Mouse (Mus musculus): ENCODE measurements at regions not wholly inside any gene's neighbourhood (a gene's known extent, or its start where the extent isn't known, plus 50 kb on each side); places are given as distances from the start of the nearest gene placed in this dataset.
"Not testable (repeated sequence)": the region's sequence is repeated elsewhere in the genome, so short reads cannot be mapped to it uniquely, and the experiment has no call there.

DNA sequence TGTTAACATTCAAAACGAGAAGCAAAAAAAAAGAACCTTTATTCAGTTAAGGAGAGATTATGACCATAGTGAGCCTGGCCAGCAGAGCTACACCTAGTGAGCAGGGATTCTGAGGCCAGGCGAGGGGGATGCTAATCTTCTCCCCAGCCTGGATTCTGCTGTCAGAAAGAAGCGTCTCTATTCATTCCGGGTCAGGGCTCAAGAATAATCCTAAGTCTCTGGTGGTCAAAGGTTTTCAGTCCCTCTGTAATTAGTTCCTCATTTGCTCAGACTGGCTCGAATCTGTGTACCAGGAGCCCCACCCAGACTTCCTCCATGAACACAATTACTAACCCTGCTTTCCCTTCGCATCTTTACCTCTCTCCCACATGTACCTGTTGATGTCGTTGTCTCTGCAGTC lies 101.8 kb upstream of the Nabp1 start:
- no peaks in the 10 kb centered on the region for H3K36me3 ChIP-seq (ENCODE audit: control insufficient read depth, insufficient read depth, low read length, poor library complexity, severe bottlenecking)
- no peaks in the 10 kb centered on the region for H3K4me1 ChIP-seq (ENCODE audit: control insufficient read depth, insufficient read depth, low read length)
- no peak overlapping the region for H3K4me3 ChIP-seq (ENCODE audit: low read depth, low read length)
- no peak overlapping the region for H3K27ac ChIP-seq (ENCODE audit: insufficient read depth, low read length)
- no peaks in the 10 kb centered on the region for H3K9me3 ChIP-seq (replicated peaks; ENCODE audit: control insufficient read depth, insufficient read depth, low read length, poor library complexity, severe bottlenecking)
- no peak for TF ChIP-seq POLR2A (IDR thresholded peaks at IDR 0.05; ENCODE audit: insufficient read depth, low read length)
- no peak for TF ChIP-seq CTCF (IDR thresholded peaks at IDR 0.05; ENCODE audit: low read depth, low read length)
- TF ChIP-seq EP300 (IDR thresholded peaks at IDR 0.05; ENCODE audit: insufficient read depth, low read depth, low read length) = no peak
- no peaks in the 10 kb centered on the region; the same call in 1 of the 2 replicates for H3K27me3 ChIP-seq (ENCODE audit: control insufficient read depth, insufficient read depth, low read length, poor library complexity, severe bottlenecking)
- no peak overlapping the region for H3K9ac ChIP-seq (ENCODE audit: low read depth, poor library complexity, severe bottlenecking)

DNA sequence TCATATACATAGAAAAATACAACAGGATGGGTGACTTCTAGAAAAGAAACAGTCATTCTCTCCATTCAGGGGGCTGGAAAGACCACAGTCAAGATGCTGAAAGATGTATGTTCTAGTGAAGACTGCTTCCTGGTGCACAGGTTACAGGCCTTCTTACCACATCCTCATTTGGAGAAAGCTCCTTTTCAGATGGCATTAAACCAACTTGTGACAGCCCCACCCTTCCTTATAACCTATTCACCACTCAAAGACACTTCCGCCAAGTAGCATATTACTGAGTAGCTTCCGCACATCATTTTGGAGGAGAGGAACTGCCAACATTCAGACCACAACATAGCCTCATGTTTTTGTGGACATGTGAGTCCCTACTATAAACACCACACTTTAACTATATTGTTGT lies 99.5 kb upstream of the Nabp1 start:
- no peaks in the 10 kb centered on the region for H3K9me3 ChIP-seq (replicated peaks; ENCODE audit: control insufficient read depth, insufficient read depth, low read length, poor library complexity, severe bottlenecking)
- TF ChIP-seq CTCF (IDR thresholded peaks at IDR 0.05; ENCODE audit: low read depth, low read length) (no peak), POLR2A (IDR thresholded peaks at IDR 0.05; ENCODE audit: insufficient read depth, low read length) (no peak), EP300 (IDR thresholded peaks at IDR 0.05; ENCODE audit: insufficient read depth, low read depth, low read length) (no peak)
- no peak overlapping the region for H3K4me3 ChIP-seq (ENCODE audit: low read depth, low read length)
- H3K36me3 ChIP-seq (ENCODE audit: control insufficient read depth, insufficient read depth, low read length, poor library complexity, severe bottlenecking) = no peaks in the 10 kb centered on the region
- H3K27ac ChIP-seq (ENCODE audit: insufficient read depth, low read length) = no peak overlapping the region
- no peaks in the 10 kb centered on the region for H3K27me3 ChIP-seq (ENCODE audit: control insufficient read depth, insufficient read depth, low read length, poor library complexity, severe bottlenecking)
- peaks cover under 1% of the 10 kb centered on the region for H3K4me1 ChIP-seq (ENCODE audit: control insufficient read depth, insufficient read depth, low read length)
- H3K9ac ChIP-seq (ENCODE audit: low read depth, poor library complexity, severe bottlenecking) = no peak overlapping the region

DNA sequence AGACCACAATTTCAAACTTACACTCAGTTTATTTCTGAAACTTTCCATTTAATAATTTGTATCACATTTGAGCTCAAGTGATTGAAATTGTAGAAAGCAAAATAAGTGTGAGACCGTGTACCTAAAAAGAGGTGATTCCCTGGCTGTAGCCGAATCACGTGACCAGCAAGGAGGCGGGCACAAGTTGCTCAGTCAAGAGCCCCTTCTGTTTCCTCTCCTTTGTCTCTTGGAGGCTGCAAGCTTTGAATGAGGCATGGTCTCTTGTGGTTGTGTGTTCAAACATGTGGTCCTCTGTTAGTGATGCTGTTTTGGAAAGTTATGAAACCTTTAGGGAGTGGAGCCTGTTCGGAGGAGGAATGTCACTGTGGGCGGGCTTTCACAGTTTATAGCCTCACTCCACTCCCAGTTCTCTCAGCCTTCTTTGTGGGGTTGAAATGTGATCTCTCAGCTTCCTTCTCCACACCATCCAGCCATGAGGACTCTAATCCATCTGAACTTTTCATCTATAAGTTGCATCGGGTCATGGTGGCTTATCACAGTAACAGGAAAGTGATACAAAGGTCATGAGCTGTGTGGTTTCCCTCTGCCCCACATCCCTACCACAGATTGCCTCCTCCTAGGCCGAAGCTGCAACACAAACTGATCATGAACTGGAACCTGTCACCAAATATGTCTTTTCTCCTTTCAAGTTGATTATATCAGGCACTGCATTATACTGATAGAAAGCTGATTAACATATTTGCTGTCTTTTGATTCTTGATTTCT lies 94.3 kb upstream of the Nabp1 start:
- H3K9me3 ChIP-seq (replicated peaks; ENCODE audit: control insufficient read depth, insufficient read depth, low read length, poor library complexity, severe bottlenecking) = no peaks in the 10 kb centered on the region
- H3K4me3 ChIP-seq (ENCODE audit: low read depth, low read length) = no peak overlapping the region
- no peaks in the 10 kb centered on the region for H3K36me3 ChIP-seq (ENCODE audit: control insufficient read depth, insufficient read depth, low read length, poor library complexity, severe bottlenecking)
- H3K27me3 ChIP-seq (ENCODE audit: control insufficient read depth, insufficient read depth, low read length, poor library complexity, severe bottlenecking) = no peaks in the 10 kb centered on the region
- 0 out of 2 replicates have a peak overlapping the region, but pooled peaks have one; percentile 3 for H3K27ac ChIP-seq (ENCODE audit: insufficient read depth, low read length)
- TF ChIP-seq CTCF (IDR thresholded peaks at IDR 0.05; ENCODE audit: low read depth, low read length) = no peak
- no peak for TF ChIP-seq POLR2A (IDR thresholded peaks at IDR 0.05; ENCODE audit: insufficient read depth, low read length)
- TF ChIP-seq EP300 (IDR thresholded peaks at IDR 0.05; ENCODE audit: insufficient read depth, low read depth, low read length) = no peak
- H3K4me1 ChIP-seq (ENCODE audit: control insufficient read depth, insufficient read depth, low read length) = peaks cover 2% of the 10 kb centered on the region
- H3K9ac ChIP-seq (ENCODE audit: low read depth, poor library complexity, severe bottlenecking) = no peak overlapping the region

DNA sequence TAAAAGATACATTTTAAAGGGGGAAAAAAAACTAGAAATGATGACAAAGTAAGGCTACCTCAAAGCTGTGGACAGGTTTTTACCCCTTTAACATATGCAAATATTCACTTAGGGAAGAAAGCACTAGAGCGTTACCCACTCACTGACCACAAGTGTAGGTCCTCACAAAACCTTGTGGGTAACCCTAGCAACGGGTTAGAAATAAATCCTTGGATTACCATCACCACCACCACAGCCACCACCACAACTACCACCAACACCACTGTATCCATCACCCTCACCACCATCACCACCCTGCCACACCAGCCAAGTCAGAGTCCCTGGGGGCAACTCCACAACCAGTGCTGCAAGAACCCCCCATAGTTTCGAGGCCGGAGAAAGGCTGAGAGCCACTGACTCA lies 91.4 kb upstream of the Nabp1 start:
- H3K9me3 ChIP-seq (replicated peaks; ENCODE audit: control insufficient read depth, insufficient read depth, low read length, poor library complexity, severe bottlenecking) = no peaks in the 10 kb centered on the region
- no peak for TF ChIP-seq CTCF (IDR thresholded peaks at IDR 0.05; ENCODE audit: low read depth, low read length)
- TF ChIP-seq EP300 (IDR thresholded peaks at IDR 0.05; ENCODE audit: insufficient read depth, low read depth, low read length) = no peak
- no peak for TF ChIP-seq POLR2A (IDR thresholded peaks at IDR 0.05; ENCODE audit: insufficient read depth, low read length)

DNA sequence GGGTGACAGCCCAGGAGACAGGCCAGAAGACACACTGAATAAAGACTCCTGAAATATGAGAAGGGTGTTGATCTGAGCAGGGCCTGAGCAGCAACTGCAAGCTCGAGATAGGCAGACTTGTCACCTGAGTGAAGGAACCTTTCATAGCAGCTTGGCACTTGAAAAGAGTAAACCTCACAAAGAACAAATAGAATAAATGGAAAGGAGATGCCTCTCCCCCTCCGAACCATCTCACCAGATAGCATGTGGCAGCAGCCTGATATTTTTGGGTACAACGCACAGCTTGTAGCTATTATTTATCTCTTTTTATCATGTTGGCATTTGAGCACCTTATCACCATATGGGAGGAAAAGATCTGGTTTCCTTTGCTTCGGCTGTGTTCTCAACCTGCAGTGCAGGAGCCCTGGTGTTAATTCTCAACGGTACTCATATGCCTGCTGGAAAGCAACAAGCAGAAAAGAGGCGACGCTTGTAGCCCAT lies 88.0 kb upstream of the Nabp1 start:
- Histone ChIP-seq H3K4me1 (ENCODE audit: control insufficient read depth, insufficient read depth, low read length) (no peaks in the 10 kb centered on the region), H3K36me3 (ENCODE audit: control insufficient read depth, insufficient read depth, low read length, poor library complexity, severe bottlenecking) (no peaks in the 10 kb centered on the region), H3K27me3 (ENCODE audit: control insufficient read depth, insufficient read depth, low read length, poor library complexity, severe bottlenecking) (no peaks in the 10 kb centered on the region), H3K9me3 (replicated peaks; ENCODE audit: control insufficient read depth, insufficient read depth, low read length, poor library complexity, severe bottlenecking) (no peaks in the 10 kb centered on the region), H3K27ac (ENCODE audit: insufficient read depth, low read length) (no peak overlapping the region), H3K4me3 (ENCODE audit: low read depth, low read length) (no peak overlapping the region), H3K9ac (ENCODE audit: low read depth, poor library complexity, severe bottlenecking) (no peak overlapping the region)
- no peak for TF ChIP-seq POLR2A (IDR thresholded peaks at IDR 0.05; ENCODE audit: insufficient read depth, low read length)

More for the DNA sequence above, 91.4 kb upstream of the Nabp1 start:
- no peak overlapping the region for H3K9ac ChIP-seq (ENCODE audit: low read depth, poor library complexity, severe bottlenecking)
- H3K27me3 ChIP-seq (ENCODE audit: control insufficient read depth, insufficient read depth, low read length, poor library complexity, severe bottlenecking) = no peaks in the 10 kb centered on the region
- no peak overlapping the region for H3K27ac ChIP-seq (ENCODE audit: insufficient read depth, low read length)
- H3K36me3 ChIP-seq (ENCODE audit: control insufficient read depth, insufficient read depth, low read length, poor library complexity, severe bottlenecking) = no peaks in the 10 kb centered on the region
- no peak overlapping the region for H3K4me3 ChIP-seq (ENCODE audit: low read depth, low read length)
- H3K4me1 ChIP-seq (ENCODE audit: control insufficient read depth, insufficient read depth, low read length) = peaks cover 2% of the 10 kb centered on the region

DNA sequence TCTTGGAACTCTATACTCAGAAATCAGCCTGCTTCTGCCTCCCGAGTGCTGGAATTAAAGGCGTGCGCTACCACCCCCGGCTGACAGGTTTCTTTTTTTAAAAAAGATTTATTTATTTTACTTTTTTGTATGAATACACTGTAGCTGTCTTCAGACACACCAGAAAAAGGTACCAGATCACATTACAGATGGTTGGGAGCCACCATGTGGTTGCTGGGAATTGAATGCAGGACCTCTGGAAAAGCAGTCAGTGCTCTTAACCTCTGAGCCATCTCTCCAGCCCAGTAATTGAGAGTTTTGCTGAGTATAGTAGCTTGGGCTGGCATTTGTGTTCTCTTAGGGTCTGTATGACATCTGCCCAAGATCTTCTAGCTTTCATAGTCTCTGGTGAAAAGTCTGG lies 78.4 kb upstream of the Nabp1 start:
- not testable (repeated sequence) for H3K27ac ChIP-seq (ENCODE audit: insufficient read depth, low read length); H3K36me3 ChIP-seq (ENCODE audit: control insufficient read depth, insufficient read depth, low read length, poor library complexity, severe bottlenecking); H3K4me3 ChIP-seq (ENCODE audit: low read depth, low read length); H3K4me1 ChIP-seq (ENCODE audit: control insufficient read depth, insufficient read depth, low read length); H3K9ac ChIP-seq (ENCODE audit: low read depth, poor library complexity, severe bottlenecking); H3K27me3 ChIP-seq (ENCODE audit: control insufficient read depth, insufficient read depth, low read length, poor library complexity, severe bottlenecking); H3K9me3 ChIP-seq (replicated peaks; ENCODE audit: control insufficient read depth, insufficient read depth, low read length, poor library complexity, severe bottlenecking)

Data from ES-Bruce4 (cell line).